Mouse (Mus musculus): ENCODE results near the gene Larp1. TPM values are rescaled to one million over a fixed set of nuclear protein-coding genes. Genes with fewer than 3 reads are reported as not detected.

Larp1 gene
- total RNA-seq (2021), result 10 to 100 TPM; 69.6 to 69.9 TPM

- DNase-seq, result no peak
Observed at GRCm38 (mm10) chr11:58009051-58009515, at the start of gene Larp1. Gene Larp1 (plus strand): TSS chr11:58009064.

GRCm38 (mm10) chr11:57959924-57960323, 48.9 kb upstream of the Larp1 start:
- no peak for DNase-seq

- DNase-seq, result peak; percentile 84
Observed at GRCm38 (mm10) chr11:57962382-57963285, 46.2 kb upstream of the Larp1 start.

- DNase-seq, result no peak
Observed at GRCm38 (mm10) chr11:57963291-57963870, 45.5 kb upstream of the Larp1 start.

GRCm38 (mm10) chr11:57966630-57967029, 42.2 kb upstream of the Larp1 start:
- no peak for DNase-seq

- DNase-seq, result no peak
Observed at GRCm38 (mm10) chr11:57968301-57968700, 40.6 kb upstream of the Larp1 start.

GRCm38 (mm10) chr11:57970541-57970940, 38.3 kb upstream of the Larp1 start:
- no peak for DNase-seq

- no peak for DNase-seq
Observed at GRCm38 (mm10) chr11:57973001-57973912, 35.6 kb upstream of the Larp1 start.

GRCm38 (mm10) chr11:57973913-57974234, 35.0 kb upstream of the Larp1 start:
- no peak for DNase-seq

GRCm38 (mm10) chr11:57975876-57976275, 33.0 kb upstream of the Larp1 start:
- DNase-seq, result no peak

- DNase-seq, result no peak
Observed at GRCm38 (mm10) chr11:57977681-57978080, 31.2 kb upstream of the Larp1 start.

GRCm38 (mm10) chr11:57979621-57980020, 29.2 kb upstream of the Larp1 start:
- DNase-seq, result no peak

- DNase-seq, result no peak
Observed at GRCm38 (mm10) chr11:57981083-57981809, 27.6 kb upstream of the Larp1 start.

- peak; percentile 46 for DNase-seq
Observed at GRCm38 (mm10) chr11:57983480-57984342, 25.2 kb upstream of the Larp1 start.

- no peak for DNase-seq
Observed at GRCm38 (mm10) chr11:57984343-57984666, 24.6 kb upstream of the Larp1 start.

GRCm38 (mm10) chr11:57985485-57985884, 23.4 kb upstream of the Larp1 start:
- DNase-seq, result no peak

GRCm38 (mm10) chr11:57986053-57986452, 22.8 kb upstream of the Larp1 start:
- DNase-seq, result no peak

GRCm38 (mm10) chr11:57986456-57986855, 22.4 kb upstream of the Larp1 start:
- no peak for DNase-seq

- no peak for DNase-seq
Observed at GRCm38 (mm10) chr11:57986861-57987260, 22.0 kb upstream of the Larp1 start.

- DNase-seq, result no peak
Observed at GRCm38 (mm10) chr11:57998168-57998567, 10.7 kb upstream of the Larp1 start.

GRCm38 (mm10) chr11:57998872-57999271, 10.0 kb upstream of the Larp1 start:
- no peak for DNase-seq

Data from heart, postnatal 4 days (tissue).